ENCODE assay signal across 8 mouse cellular contexts in the genomic region with DNA sequence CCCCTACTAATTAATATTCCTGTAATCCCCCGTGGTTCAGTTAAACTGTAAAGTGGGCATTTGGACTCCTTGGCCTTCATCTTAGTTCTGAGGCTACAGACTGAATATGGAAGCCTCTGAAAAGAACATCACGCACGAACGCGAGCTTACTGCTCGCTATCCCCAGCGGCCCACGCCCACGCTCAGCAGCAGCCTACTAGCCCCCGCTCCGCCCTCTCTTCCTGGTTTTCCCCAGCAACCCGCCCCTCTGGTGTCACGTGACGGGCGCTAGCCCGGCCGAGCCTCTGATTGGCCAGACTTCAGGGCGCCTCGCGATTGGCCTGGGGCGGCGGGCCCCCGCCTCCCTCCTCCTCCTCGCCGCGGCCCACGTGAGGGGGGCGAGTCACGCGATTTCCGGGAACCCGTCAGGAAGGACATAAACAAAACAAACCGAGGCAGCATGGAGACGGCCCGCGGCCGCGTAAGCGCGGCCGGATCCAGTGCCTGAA. TPM values are rescaled to one million over a fixed set of nuclear protein-coding genes. Genes with fewer than 3 reads are reported as not detected.
A peak's percentile ranks its signal among the peaks of the same experiment; 100 is the strongest.
DNase-seq lines count a peak whose midpoint lies in the region; ATAC-seq and TF ChIP-seq lines count a peak whose summit lies in the region.

A gene (plus strand): TSS at position 380 of the 488 bp plus-strand sequence.

- H3K9me3 ChIP-seq in forebrain, embryonic 10.5 days: no peaks in the 10 kb centered on the region
- H3K9me3 ChIP-seq in heart, embryonic 15.5 days (replicated peaks): no peaks in the 10 kb centered on the region
- no peaks in the 10 kb centered on the region for H3K9me3 ChIP-seq in liver, embryonic 14.5 days (ENCODE audit: control insufficient read depth, low read length)
- no peaks in the 10 kb centered on the region for H3K9me3 ChIP-seq in neural tube, embryonic 11.5 days (ENCODE audit: control insufficient read depth, low read length)
- H3K9me3 ChIP-seq in stomach, postnatal 0 days (ENCODE audit: control insufficient read depth, low read length): no peaks in the 10 kb centered on the region

- H3K4me1 ChIP-seq in forebrain, embryonic 10.5 days: peaks cover 7% of the 10 kb centered on the region
- peaks cover 15% of the 10 kb centered on the region for H3K4me1 ChIP-seq in heart, embryonic 15.5 days (replicated peaks)
- peaks cover 23 to 24% of the 10 kb centered on the region in 2 experiments for H3K4me1 ChIP-seq in liver, embryonic 14.5 days (replicated peaks; ENCODE audit: control insufficient read depth in 2 of 2, insufficient read depth in 2 of 2, low read length in 1 of 2)
- H3K4me1 ChIP-seq in neural tube, embryonic 11.5 days (ENCODE audit: control insufficient read depth, insufficient read depth, low read length): no peaks in the 10 kb centered on the region; the same call in 1 of the 2 replicates
- no peaks in the 10 kb centered on the region for H3K4me1 ChIP-seq in stomach, postnatal 0 days (replicated peaks; ENCODE audit: control insufficient read depth, insufficient read depth)

- no peak for TF ChIP-seq CTCF in liver, embryonic 14.5 days (IDR thresholded peaks at IDR 0.05; ENCODE audit: low read depth)
- TF ChIP-seq CTCF in stomach, postnatal 0 days (IDR thresholded peaks at IDR 0.05; ENCODE audit: low read depth): no peak

- TF ChIP-seq EP300 in liver, embryonic 14.5 days (IDR thresholded peaks at IDR 0.05; ENCODE audit: low read depth): no peak
- no peak for TF ChIP-seq EP300 in stomach, postnatal 0 days (optimal IDR thresholded peaks at IDR 0.05)

- H3K27ac ChIP-seq in forebrain, embryonic 10.5 days: peak within 1 kb of the TSS; percentile 89
- peak within 1 kb of the TSS; percentile 93 for H3K27ac ChIP-seq in heart, embryonic 15.5 days
- H3K27ac ChIP-seq in liver, embryonic 14.5 days: peak within 1 kb of the TSS; percentile 90
- H3K27ac ChIP-seq in neural tube, embryonic 11.5 days (ENCODE audit: low read depth, low read length): peak within 1 kb of the TSS; percentile 60
- H3K27ac ChIP-seq in stomach, postnatal 0 days (replicated peaks): peak within 1 kb of the TSS; percentile 97

- no peaks in the 10 kb centered on the region for H3K36me3 ChIP-seq in forebrain, embryonic 10.5 days (replicated peaks)
- H3K36me3 ChIP-seq in heart, embryonic 15.5 days: no peaks in the 10 kb centered on the region
- H3K36me3 ChIP-seq in liver, embryonic 14.5 days (replicated peaks; ENCODE audit: control insufficient read depth, insufficient read depth, low read depth): no peaks in the 10 kb centered on the region
- H3K36me3 ChIP-seq in neural tube, embryonic 11.5 days (ENCODE audit: control insufficient read depth, insufficient read depth, low read length): no peaks in the 10 kb centered on the region
- H3K36me3 ChIP-seq in stomach, postnatal 0 days (ENCODE audit: control insufficient read depth, insufficient read depth, low read length): no peaks in the 10 kb centered on the region

- DNase-seq in CD8-positive naive resting alpha-beta T cell, adult 2 months (ENCODE audit: low read depth in 2 of 2, low spot score in 2 of 2): peak; percentile 99
- peak; percentile 96 for DNase-seq in c-Kit-positive CD71-negative TER-119-negative erythroid progenitor cells, embryonic 14.5 days (ENCODE audit: low read depth)
- DNase-seq in forebrain, embryonic 10.5 days (ENCODE audit: extremely low spot score, low spot score): peak; percentile 97
- peak; percentile 98 to 99 for DNase-seq in kidney, postnatal 25 days
- peak; percentile 95 to 96 (median 96) for DNase-seq in liver, embryonic 14.5 days (ENCODE audit: low read depth in 3 of 3, low spot score in 3 of 3)
- peak; percentile 99 for DNase-seq in neural tube, embryonic 11.5 days (ENCODE audit: low spot score)
- peak; percentile 100 for DNase-seq in stomach, postnatal 0 days (ENCODE audit: low spot score)

- peak; percentile 79 for ATAC-seq in heart, embryonic 15.5 days (replicated peaks; ENCODE audit: insufficient number of reproducible peaks, insufficient read depth, low FRiP score, low read depth)
- peak; percentile 61 for ATAC-seq in liver, embryonic 14.5 days (ENCODE audit: insufficient read depth)
- peak; percentile 78 for ATAC-seq in neural tube, embryonic 11.5 days (ENCODE audit: insufficient read depth, low FRiP score, low TSS enrichment)
- ATAC-seq in stomach, postnatal 0 days (ENCODE audit: low FRiP score, low TSS enrichment): peak; percentile 79

- H3K9ac ChIP-seq in heart, embryonic 15.5 days: peak within 1 kb of the TSS; percentile 86
- H3K9ac ChIP-seq in liver, embryonic 14.5 days (replicated peaks): peak within 1 kb of the TSS; percentile 83
- H3K9ac ChIP-seq in neural tube, embryonic 11.5 days (ENCODE audit: low read length): peak within 1 kb of the TSS; percentile 55
- H3K9ac ChIP-seq in stomach, postnatal 0 days (ENCODE audit: low read length): peak within 1 kb of the TSS; percentile 92

- no peaks in the 10 kb centered on the region for H3K27me3 ChIP-seq in forebrain, embryonic 10.5 days (ENCODE audit: poor library complexity, severe bottlenecking)
- no peaks in the 10 kb centered on the region for H3K27me3 ChIP-seq in heart, embryonic 15.5 days
- H3K27me3 ChIP-seq in liver, embryonic 14.5 days (ENCODE audit: control insufficient read depth, insufficient read depth, low read length): no peaks in the 10 kb centered on the region
- no peaks in the 10 kb centered on the region for H3K27me3 ChIP-seq in neural tube, embryonic 11.5 days (ENCODE audit: control insufficient read depth, insufficient read depth, low read length)
- H3K27me3 ChIP-seq in stomach, postnatal 0 days (ENCODE audit: control insufficient read depth, insufficient read depth, low read length): no peaks in the 10 kb centered on the region

- H3K4me2 ChIP-seq in heart, embryonic 15.5 days: peak within 1 kb of the TSS; percentile 80
- H3K4me2 ChIP-seq in liver, embryonic 14.5 days (ENCODE audit: low read depth): peak within 1 kb of the TSS; percentile 90
- H3K4me2 ChIP-seq in neural tube, embryonic 11.5 days (ENCODE audit: low read depth): peak within 1 kb of the TSS; percentile 76
- peak within 1 kb of the TSS; percentile 70 for H3K4me2 ChIP-seq in stomach, postnatal 0 days (replicated peaks; ENCODE audit: low read depth)

- under 1% methylated on average over 41 of the region's 41 CpGs for WGBS in forebrain, embryonic 10.5 days
- under 1% methylated on average over 41 of the region's 41 CpGs for WGBS in heart, embryonic 15.5 days
- under 1% methylated on average over 41 of the region's 41 CpGs for WGBS in liver, embryonic 14.5 days (ENCODE audit: insufficient replicate concordance)
- WGBS in neural tube, embryonic 11.5 days: 0% methylated on average over 41 of the region's 41 CpGs
- under 1% methylated on average over 37 of the region's 41 CpGs for WGBS in stomach, postnatal 0 days

- H3K4me3 ChIP-seq in forebrain, embryonic 10.5 days: peak within 1 kb of the TSS; percentile 96
- peak within 1 kb of the TSS; percentile 98 for H3K4me3 ChIP-seq in heart, embryonic 15.5 days
- H3K4me3 ChIP-seq in liver, embryonic 14.5 days (ENCODE audit: insufficient read depth in 1 of 2, low read depth in 2 of 2, low read length in 2 of 2): peak within 1 kb of the TSS; percentile 86 to 87
- peak within 1 kb of the TSS; percentile 98 for H3K4me3 ChIP-seq in neural tube, embryonic 11.5 days (ENCODE audit: low read depth, low read length)
- H3K4me3 ChIP-seq in stomach, postnatal 0 days (ENCODE audit: low read depth, low read length): peak within 1 kb of the TSS; percentile 99

RNA-seq across cellular contexts. Expression of the gene that starts here (rescaled TPM):
- 1.7 and 2.5 TPM in 2 replicates for polyA plus RNA-seq in forebrain, embryonic 10.5 days (2016; fragmentation: Nextera tagmentation; extraction: Ambion mirVana)
- polyA plus RNA-seq in heart, embryonic 15.5 days (2015; fragmentation: Nextera tagmentation; extraction: Ambion mirVana): 6.5 and 8.6 TPM in 2 replicates
- polyA plus RNA-seq in liver, embryonic 14.5 days (2012; rRNA removed): 1.2 and 1.3 TPM in 2 replicates
- 2.8 and 3.2 TPM in 2 replicates for polyA plus RNA-seq in liver, embryonic 14.5 days (2014; fragmentation: Nextera tagmentation; extraction: Ambion mirVana)
- polyA plus RNA-seq in neural tube, embryonic 11.5 days (2014; fragmentation: Nextera tagmentation; extraction: Ambion mirVana): 2.8 and 3.2 TPM in 2 replicates
- 6.1 and 9.3 TPM in 2 replicates for polyA plus RNA-seq in stomach, postnatal 0 days (2015; fragmentation: Nextera tagmentation; extraction: Ambion mirVana)

Comparison
In these comparisons a context has a peak if more than half of its experiments do, and no peak if none do; other contexts are left out.
1. Peak in every context shown above with its lines: DNase-seq, ATAC-seq, H3K4me3 ChIP-seq and H3K27ac ChIP-seq.